Mouse (Mus musculus) heart, postnatal 0 days (tissue): ENCODE results near the gene Cpsf6.

Experiments
- CTCF ChIP-seq: IDR thresholded peaks from 2 replicates; pipeline ENCODE4 v1.5.1; 2016; ENCODE audit warnings: antibody characterized with exemption, control low read depth, low read depth
- EP300 ChIP-seq: IDR thresholded peaks from 2 replicates; pipeline ENCODE4 v1.6.1; 2016; ENCODE audit warnings: antibody characterized with exemption, low read depth

DNA sequence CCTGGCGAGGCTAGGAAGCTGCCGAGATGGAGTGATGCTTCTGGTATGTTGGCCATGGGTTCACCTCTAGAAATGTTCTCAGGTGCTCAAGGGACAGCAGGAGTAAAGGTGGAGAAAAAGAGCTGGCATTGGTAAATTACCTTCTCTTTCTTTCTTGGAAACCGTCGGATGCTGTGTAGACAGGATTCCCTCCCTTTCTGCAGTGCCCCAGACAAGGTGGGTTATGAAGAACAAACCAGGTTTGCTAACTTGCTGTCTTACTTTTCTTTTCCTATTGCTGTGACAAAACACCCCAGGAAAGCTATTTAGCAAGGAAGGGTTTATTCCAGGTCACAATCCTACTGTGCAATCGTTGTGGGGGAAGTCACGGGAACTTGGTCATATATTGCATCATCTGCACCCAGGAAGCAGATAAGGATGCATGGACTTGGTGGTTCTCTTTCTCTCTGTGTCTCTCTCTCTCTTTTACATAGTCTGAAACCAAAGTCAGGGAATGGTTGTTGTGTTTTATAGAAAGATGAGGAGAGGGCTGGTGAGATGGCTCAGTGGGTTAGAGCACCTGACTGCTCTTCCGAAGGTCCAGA is 32.8 kb upstream of the Cpsf6 start:
- TF ChIP-seq CTCF, result no peak
- no peak for TF ChIP-seq EP300
